Mouse (Mus musculus) embryonic fibroblast, embryonic 13.5 days (primary cell): ENCODE data around the gene Syne4.

Source experiments
- CTCF ChIP-seq: IDR thresholded peaks from 2 replicates; pipeline ENCODE4 v1.5.1; 2011; ENCODE audit warnings: mild to moderate bottlenecking, control low read depth, low read length, moderate library complexity, borderline replicate concordance; ENCODE audit not compliant: insufficient read depth
- POLR2A ChIP-seq: IDR thresholded peaks from 2 replicates; pipeline ENCODE4 v1.6.1; 2011; ENCODE audit warnings: low read depth, mild to moderate bottlenecking, control low read depth, low read length, moderate library complexity

DNA sequence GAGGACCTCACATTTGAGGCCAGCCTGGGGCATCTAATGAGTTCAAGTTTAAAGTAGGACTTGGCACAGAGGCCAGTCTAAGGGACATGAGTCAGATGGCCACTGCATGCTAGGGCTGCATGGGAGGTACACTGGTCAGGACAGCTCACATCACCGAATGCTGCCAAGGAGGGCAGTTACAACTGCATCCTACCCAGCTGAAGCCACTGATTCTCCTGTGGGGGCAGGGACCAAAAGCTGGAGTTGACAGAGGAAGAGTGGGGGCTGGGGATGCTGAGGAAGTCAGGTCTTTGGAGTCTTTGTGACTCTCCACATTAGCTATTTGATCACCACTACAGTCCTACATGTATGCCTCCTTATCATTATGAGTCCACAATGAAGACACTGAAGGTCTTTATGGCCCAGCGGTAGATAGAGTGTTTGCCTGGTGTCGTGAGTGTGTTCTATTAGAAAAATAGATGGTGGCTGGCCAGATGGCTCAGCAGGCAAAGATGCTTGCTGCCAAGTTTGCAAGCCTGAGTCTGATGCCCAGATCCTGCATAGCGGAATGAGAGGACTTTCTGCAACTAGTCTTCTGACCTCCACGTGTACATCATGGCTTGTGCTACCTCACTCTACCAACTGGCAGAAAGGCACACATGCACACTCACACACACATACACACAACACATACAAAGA is 25.0 kb downstream of the Syne4 start:
- no peak for TF ChIP-seq CTCF
- no peak for TF ChIP-seq POLR2A
